Mouse (Mus musculus) olfactory bulb, adult 2 months (tissue): ENCODE data around the gene Itgb3bp. TPM values are rescaled to one million over a fixed set of nuclear protein-coding genes. Genes with fewer than 3 reads are reported as not detected.

Experiments
- H3K27ac ChIP-seq: fragments of 200-500 bp; 2 replicates; pipeline ENCODE4 v1.5.1; 2012; ENCODE audit warnings: low read depth, low read length; ENCODE audit not compliant: insufficient read depth
- H3K4me1 ChIP-seq: fragments of 200-500 bp; 2 replicates; pipeline ENCODE4 v1.6.1; 2012; ENCODE audit warnings: low read length; ENCODE audit not compliant: control insufficient read depth, insufficient read depth
- H3K4me3 ChIP-seq: fragments of 200-500 bp; 2 replicates; pipeline ENCODE4 v1.5.1; 2012; ENCODE audit warnings: mild to moderate bottlenecking, low read depth, low read length, moderate library complexity; ENCODE audit not compliant: insufficient read depth
- CTCF ChIP-seq: fragments of 200-500 bp; IDR thresholded peaks from 2 replicates; pipeline ENCODE4 v1.5.1; 2012; ENCODE audit warnings: low read depth, mild to moderate bottlenecking, low read length, moderate library complexity; ENCODE audit not compliant: insufficient read depth
- POLR2A ChIP-seq: fragments of 200-500 bp; IDR thresholded peaks from 2 replicates; pipeline ENCODE4 v1.6.1; 2012; ENCODE audit warnings: mild to moderate bottlenecking, low read depth, low read length, moderate library complexity; ENCODE audit not compliant: insufficient read depth
- WGBS: fragments of 180-500 bp; shearing (Covaris S2); methylation state at CpG from one replicate; pipeline ENCODE4 v1.1.7; 2018; 5-methylcytosine and 5-hydroxymethylcytosine counted together
- polyA plus RNA-seq: library from polyadenylated mRNA; stranded (reverse); fragments of >200 nt; gene quantifications from 2 replicates; pipeline ENCODE4 v1.2.4, GENCODE M21; 2012; ENCODE audit warnings: low replicate concordance; ENCODE audit not compliant: missing spikeins, insufficient read depth, insufficient read length

The Itgb3bp gene
- polyA plus RNA-seq, 1 experiment, result not detected

DNA sequence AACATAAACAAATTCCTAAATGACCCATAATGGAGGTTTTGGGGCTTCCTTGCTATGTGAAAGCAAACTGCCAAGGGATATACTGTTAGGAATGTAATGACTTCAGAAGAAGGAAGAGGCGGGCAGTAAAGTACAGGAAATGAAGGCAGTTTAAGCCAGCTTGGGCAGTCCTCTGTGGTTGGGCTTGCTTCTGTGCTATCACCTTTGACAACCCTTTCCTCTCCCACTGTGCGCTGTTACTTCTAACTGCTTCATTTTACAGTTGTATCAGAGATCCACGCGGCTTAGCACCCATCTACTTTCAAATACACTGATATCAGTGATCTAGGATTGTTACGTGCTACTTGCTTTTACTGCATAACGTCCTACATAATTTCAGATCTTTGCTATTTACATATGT lies 137.2 kb downstream of the Itgb3bp start:
- no peak overlapping the region for H3K4me3 ChIP-seq
- no peak for TF ChIP-seq POLR2A
- TF ChIP-seq CTCF, result no peak
- no peaks in the 10 kb centered on the region for H3K4me1 ChIP-seq
- WGBS, result 94% methylated on average over 6 of the region's 6 CpGs
- H3K27ac ChIP-seq, result no peak overlapping the region

DNA sequence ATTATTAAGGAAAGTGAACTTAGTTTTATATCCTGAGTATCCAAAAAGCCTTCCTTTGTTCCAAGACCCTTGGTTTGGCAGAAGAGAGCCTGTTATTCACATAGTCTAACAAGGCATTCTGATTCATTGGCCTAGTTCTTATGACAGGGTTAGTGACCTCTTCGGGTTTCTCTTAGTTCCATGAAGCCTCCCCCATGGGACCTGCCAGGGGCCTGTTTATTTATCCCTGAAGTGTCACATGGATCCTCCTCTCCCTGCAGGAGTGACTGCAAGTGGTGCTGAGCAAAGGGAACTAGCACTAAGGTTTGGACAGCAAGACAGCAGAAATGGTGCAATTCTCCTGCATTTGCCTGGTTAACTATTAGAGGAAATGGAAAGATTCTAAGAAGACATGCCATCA lies 156.6 kb downstream of the Itgb3bp start:
- Histone ChIP-seq H3K27ac (no peak overlapping the region), H3K4me1 (no peaks in the 10 kb centered on the region), H3K4me3 (no peak overlapping the region)
- no peak for TF ChIP-seq CTCF
- no peak for TF ChIP-seq POLR2A
- WGBS, result 33% methylated on average over 1 of the region's 1 CpGs

DNA sequence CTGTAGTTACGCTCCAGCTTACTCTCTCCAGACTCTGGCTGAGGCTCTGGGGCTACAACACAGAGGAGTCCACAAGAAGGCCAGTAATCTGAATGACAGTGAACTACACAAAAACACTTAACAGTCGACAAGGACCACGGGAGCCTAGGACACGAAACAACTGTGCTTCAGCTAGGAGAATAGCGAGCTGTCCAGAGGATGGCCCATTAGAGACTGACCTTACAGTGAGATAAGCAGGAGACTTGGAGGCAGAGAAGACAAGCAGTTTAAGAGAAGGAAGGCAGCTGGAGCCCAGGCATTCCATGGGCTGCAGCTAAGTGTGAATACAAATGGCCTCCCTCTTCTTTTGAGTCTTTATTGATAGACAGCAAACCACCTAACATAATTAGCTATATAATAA lies 159.1 kb downstream of the Itgb3bp start:
- H3K4me1 ChIP-seq, result no peaks in the 10 kb centered on the region
- H3K27ac ChIP-seq, result no peak overlapping the region
- TF ChIP-seq POLR2A, result no peak
- TF ChIP-seq CTCF, result no peak
- no peak overlapping the region for H3K4me3 ChIP-seq
- WGBS, result 91% methylated on average over 5 of the region's 5 CpGs

GRCm38 (mm10) chr4:99766753-99767152 lies 162.9 kb downstream of the Itgb3bp start:
- no peaks in the 10 kb centered on the region for H3K4me1 ChIP-seq
- no peak for TF ChIP-seq CTCF
- WGBS, result 75% methylated on average over 1 of the region's 1 CpGs
- H3K4me3 ChIP-seq, result no peak overlapping the region
- no peak overlapping the region for H3K27ac ChIP-seq

- WGBS, result 59% methylated on average over 5 of the region's 5 CpGs
- H3K4me3 ChIP-seq, result no peak overlapping the region
- H3K27ac ChIP-seq, result no peak overlapping the region
- H3K4me1 ChIP-seq, result no peaks in the 10 kb centered on the region
- TF ChIP-seq CTCF (no peak), POLR2A (no peak)
These were observed 163.3 kb downstream of the Itgb3bp start for GRCm38 (mm10) chr4:99766303-99766702.

- Histone ChIP-seq H3K4me3 (no peak overlapping the region), H3K27ac (no peak overlapping the region), H3K4me1 (no peaks in the 10 kb centered on the region)
- TF ChIP-seq POLR2A (no peak), CTCF (no peak)
- 92% methylated on average over 5 of the region's 5 CpGs for whole genome bisulfite sequencing
These were observed 177.2 kb downstream of the Itgb3bp start for GRCm38 (mm10) chr4:99752426-99752825.

DNA sequence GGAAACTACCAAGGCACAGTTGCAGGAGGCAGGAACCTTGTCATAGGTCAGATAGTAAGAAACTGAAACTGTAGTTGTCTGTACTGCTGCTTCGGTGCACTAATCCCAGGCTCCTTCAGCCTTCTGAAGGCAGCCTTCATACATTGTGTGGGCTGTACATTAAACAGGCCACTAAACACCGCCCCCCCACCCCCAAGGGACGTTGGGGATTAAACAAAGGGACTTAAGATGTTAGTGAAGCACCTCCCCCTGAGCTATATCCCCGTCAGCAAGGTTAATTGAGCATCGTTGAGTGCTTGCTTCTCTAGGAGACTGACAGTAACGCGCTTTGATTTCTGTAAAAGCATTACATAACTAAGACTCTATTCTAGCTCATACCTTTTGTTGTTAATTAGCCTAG lies 189.8 kb downstream of the Itgb3bp start:
- no peak for TF ChIP-seq CTCF
- TF ChIP-seq POLR2A, result no peak
- no peak overlapping the region for H3K4me3 ChIP-seq
- no peak overlapping the region for H3K27ac ChIP-seq
- WGBS, result 45% methylated on average over 7 of the region's 7 CpGs
- H3K4me1 ChIP-seq, result no peaks in the 10 kb centered on the region

- Histone ChIP-seq H3K4me1 (no peaks in the 10 kb centered on the region), H3K27ac (no peak overlapping the region), H3K4me3 (no peak overlapping the region)
- TF ChIP-seq POLR2A (no peak), CTCF (no peak)
- WGBS, result 97% methylated on average over 8 of the region's 8 CpGs
These were observed 203.6 kb downstream of the Itgb3bp start for GRCm38 (mm10) chr4:99725914-99726451.

DNA sequence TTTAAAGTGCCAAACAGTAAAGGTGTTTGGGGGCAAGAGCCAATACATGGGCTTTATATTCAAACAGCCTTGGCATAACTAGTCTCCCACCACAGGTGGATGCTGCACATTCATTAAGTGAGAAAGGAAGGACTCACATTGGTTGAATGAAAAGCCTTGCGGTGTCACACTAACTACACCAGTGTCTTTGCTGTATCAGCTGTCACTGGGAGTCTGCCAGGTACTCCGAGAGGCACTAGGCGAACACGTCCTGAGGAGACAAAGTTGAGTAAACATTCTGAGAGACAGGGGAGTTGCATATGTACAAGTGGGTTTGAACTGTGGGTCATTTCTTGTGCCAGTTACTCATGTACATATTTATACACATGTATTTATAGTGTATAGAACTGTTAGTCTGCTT lies 205.3 kb downstream of the Itgb3bp start:
- no peaks in the 10 kb centered on the region for H3K4me1 ChIP-seq
- TF ChIP-seq CTCF (no peak), POLR2A (no peak)
- 94% methylated on average over 4 of the region's 4 CpGs for WGBS
- no peak overlapping the region for H3K4me3 ChIP-seq
- H3K27ac ChIP-seq, result no peak overlapping the region

- Histone ChIP-seq H3K4me1 (no peaks in the 10 kb centered on the region), H3K4me3 (no peak overlapping the region), H3K27ac (no peak overlapping the region)
- 74% methylated on average over 4 of the region's 4 CpGs for WGBS
- TF ChIP-seq POLR2A (no peak), CTCF (no peak)
These were observed 211.7 kb downstream of the Itgb3bp start for GRCm38 (mm10) chr4:99717905-99718304.
